Mouse (Mus musculus): ENCODE results near the gene Degs1. TPM values are rescaled to one million over a fixed set of nuclear protein-coding genes. Genes with fewer than 3 reads are reported as not detected.
"Not testable (repeated sequence)": the region's sequence is repeated elsewhere in the genome, so short reads cannot be mapped to it uniquely, and the experiment has no call there.

The Degs1 gene
- 100 to 1,000 TPM in 1 of 3 experiments, 10 to 100 TPM in 2; 80.0 to 164 (median 87.5) TPM for polyA plus RNA-seq (2017; shearing (Covaris generic))

DNA sequence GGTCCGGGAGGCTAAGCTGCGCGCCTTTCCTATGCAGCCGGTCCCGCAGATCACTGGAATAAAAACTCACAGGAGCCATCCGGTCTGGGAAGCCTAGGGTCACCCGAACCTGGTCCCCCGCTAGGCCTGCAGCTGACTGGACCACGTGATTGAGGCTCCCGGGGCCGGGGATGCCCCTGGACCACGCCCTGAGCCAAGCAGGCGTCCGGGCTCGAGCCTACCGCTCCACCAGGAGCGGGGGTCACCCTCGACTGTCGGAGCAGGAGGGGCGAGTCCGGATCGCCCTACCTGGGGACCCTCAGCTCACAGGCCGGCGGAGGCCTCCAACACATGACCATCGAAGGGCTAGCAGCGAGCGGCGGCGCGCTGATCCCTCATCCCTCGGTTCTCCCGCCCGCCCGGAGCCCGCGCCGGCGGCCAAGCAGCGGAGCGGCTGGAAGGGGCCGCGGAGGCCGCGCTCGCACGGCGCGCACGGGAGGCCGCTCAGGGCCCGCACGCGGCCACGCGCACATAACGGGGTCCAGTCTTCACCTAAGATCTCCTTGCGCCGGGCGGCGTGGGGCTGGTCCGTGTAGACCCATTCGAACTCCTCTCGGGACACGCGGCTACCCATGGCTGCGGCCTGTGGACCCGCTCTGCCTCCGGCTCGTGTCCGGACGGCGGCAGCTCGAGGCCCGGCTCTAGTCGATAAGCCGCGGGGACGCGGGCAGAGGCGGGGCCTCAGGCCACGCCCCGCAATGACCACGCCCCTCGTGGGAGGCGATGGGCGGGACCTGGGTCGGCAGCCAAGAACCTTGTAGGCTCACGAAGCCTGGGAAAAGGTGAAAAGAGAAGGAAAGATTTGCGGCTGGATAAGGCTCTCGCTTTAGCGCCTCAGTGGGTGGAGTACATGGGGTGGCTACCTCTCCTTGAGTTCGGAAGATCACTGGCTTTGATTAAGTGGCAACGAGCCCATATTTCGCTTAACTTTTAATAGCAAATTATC, at the start of gene Degs1:
TSS of gene Degs1 (minus strand) at position 714 of the 985 bp plus-strand sequence.
- peak; percentile 86 for ATAC-seq

- no peak for ATAC-seq
These were observed 43.3 kb upstream of the Degs1 start for GRCm38 (mm10) chr1:182325919-182326318.

DNA sequence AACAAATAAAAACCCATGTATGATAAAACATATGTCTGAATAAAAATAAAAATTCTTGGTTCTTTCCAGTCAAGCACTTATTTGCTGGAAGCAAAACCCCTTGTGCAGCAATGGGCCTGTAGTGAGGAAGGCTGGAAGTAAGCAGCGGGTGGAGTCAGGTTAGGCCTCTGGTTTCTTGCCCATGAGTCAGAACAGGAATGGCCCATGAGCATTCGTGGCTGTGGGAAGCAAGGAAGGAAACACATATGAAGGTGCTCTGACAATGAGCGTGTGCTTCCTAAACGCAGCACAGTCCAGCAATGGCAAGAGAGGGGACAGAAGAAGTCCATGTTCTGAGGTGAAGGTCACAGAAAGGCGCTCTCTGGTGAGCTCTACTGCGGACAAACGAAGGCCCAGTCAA, 41.9 kb upstream of the Degs1 start:
- no peak for ATAC-seq

- ATAC-seq: no peak
These were observed 40.5 kb upstream of the Degs1 start for GRCm38 (mm10) chr1:182323139-182323538.

GRCm38 (mm10) chr1:182314201-182314600, 31.6 kb upstream of the Degs1 start:
- ATAC-seq: no peak

GRCm38 (mm10) chr1:182313181-182313580, 30.6 kb upstream of the Degs1 start:
- ATAC-seq: no peak

- ATAC-seq: no peak
These were observed 28.8 kb upstream of the Degs1 start for GRCm38 (mm10) chr1:182311376-182311775.

DNA sequence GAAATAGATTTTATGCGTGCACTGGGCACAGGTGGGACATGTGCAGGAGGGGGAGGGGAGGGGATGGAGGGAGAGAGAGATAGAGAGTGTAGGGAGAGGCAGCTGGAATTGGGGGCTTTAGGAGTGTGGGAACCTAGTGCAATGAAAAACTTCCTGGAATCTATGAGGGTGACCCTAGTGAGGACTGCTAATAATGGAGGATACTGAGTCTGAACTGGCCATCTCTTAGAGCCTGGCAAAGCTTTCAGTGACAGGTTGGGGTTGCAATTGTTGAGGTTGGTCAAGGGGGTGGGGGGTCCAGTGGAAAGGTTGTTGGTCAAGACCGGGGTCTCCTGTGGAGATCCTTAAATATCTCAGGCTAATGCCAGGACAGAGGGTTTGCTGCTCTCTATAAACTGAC, 27.7 kb upstream of the Degs1 start:
- no peak for ATAC-seq

- ATAC-seq: no peak
These were observed 26.8 kb upstream of the Degs1 start for GRCm38 (mm10) chr1:182309403-182309802.

GRCm38 (mm10) chr1:182302916-182303315, 20.3 kb upstream of the Degs1 start:
- ATAC-seq: no peak

DNA sequence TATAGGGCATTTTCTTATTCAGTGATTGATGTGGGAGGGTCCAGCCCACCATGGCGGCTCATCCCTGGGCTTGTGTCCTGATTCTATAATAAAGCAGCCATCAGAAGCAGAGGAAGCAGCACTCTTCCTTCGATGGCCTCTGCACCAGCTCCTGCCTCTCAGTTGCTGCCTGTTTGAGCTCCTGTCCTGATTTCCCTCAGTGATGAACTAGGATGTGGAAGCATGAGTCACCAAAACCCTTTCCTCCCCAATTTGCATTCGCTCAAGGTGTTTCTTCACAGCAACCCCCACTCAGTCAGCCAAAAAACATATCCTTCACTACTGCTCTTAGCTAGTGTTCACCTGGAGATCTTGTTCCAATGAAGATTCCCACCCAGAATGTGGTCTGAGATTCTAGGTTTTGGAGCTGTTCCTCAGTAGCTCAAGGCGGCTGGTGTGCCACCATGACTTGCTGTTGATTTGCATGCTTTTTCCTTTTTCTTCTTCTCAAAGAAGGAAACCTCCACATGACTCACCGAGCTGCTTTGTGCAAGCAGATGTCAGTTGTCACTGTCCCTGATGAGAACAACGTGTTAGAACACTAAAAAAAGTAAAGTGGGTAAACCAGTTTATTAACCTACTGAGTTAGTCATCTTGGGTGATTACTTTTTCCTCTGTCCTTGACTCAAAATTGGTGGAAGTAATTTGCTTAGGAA, 19.7 kb upstream of the Degs1 start:
- ATAC-seq: no peak

GRCm38 (mm10) chr1:182297821-182298220, 15.2 kb upstream of the Degs1 start:
- no peak for ATAC-seq

DNA sequence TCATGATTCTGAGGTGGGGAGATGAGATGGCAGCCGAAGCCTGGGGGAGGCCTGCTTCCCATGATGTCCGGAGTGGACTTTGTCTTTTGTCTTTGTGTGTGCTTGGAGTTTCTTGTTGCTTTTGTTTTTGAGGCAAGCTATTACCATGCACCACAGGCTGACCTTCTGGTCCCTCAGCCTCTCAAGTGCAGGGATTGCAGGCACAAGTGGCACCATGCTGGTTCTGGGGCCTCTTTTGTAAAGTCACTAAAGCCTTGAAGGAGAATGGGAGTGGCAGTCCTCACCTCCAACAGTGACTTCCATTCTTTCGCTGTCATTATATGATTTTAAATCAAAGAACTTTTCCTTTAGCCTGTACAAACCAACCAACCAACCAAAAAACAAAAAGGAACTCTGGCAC, 14.6 kb upstream of the Degs1 start:
- ATAC-seq: no peak

DNA sequence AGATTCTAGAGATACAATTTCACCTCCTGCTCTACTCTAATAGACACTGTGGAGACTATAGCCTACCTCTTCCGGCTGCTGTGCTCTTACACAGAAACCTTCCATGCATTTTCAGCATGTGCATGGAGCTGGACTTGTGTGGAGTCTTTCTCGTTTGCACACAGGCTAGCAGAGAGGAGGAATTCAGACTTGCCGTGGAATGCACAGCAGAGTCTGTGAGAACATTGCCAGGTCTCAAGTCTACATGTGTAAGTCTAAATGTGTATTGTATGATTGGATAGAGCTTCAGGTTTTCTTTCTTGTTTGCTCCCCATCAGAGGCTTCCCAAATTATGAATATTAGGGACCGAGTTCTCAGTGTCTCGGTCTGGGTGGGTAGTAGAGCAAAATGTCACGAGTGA, 14.2 kb upstream of the Degs1 start:
- ATAC-seq: no peak

DNA sequence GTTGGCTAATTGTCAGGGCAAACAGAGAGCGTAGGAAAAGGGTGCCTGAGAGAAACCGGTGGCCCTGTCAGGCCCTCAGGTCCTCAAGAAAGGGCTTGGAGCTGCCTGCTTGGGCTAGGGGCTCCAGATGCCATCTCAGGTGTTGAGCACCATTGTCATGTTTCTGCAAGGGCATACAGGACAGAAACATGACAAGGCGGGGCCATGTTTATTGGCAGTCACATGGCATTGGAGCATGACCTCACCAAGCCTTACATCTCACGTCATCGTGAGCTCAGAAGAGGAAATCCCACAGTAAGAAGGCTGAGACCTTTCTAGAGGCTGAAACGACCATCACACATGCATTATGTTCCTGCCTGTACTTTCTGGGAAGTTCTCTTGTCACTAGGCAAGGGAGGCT, 13.5 kb upstream of the Degs1 start:
- no peak for ATAC-seq

GRCm38 (mm10) chr1:182292291-182292690, 9.7 kb upstream of the Degs1 start:
- no peak for ATAC-seq

GRCm38 (mm10) chr1:182290741-182291140, 8.1 kb upstream of the Degs1 start:
- ATAC-seq: not testable (repeated sequence)

DNA sequence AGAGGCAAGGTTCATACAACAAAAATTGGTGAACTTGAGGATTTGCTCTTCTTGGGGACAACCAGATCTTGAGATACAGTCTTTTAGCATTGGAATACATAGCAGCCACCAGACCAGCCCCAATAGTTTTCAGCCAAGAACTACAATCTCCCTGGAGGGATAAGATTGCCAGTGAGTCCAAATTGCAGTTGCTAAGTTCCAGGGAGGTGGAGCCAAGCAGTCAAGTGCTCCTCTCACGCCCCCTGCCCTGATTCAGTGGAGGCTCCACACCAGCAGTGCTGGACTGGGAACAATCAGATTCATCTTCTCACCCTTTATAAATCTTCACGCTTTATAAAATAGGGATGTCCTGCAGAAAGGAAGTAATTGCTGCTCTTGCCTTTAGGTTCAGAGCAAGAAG, 7.2 kb upstream of the Degs1 start:
- no peak for ATAC-seq

DNA sequence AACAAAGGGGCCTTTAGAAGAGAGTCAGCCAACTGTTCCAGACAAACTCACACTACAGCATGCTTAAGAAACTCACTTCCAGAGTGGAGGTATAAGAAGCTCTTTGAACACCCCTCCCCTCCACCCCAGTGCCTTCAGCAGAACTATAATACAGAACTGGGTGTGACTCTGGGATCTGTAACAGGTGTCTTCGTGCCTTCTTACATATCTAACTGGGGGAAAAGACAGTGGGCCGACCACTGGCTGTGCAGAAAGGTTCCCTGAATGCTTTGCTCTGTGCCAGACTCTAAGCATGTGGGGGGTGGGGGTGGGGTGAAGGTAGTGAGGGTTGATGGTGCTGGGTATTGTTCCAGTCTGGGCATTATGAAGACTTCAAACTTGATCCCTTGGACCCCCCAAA, 6.0 kb upstream of the Degs1 start:
- ATAC-seq: no peak

DNA sequence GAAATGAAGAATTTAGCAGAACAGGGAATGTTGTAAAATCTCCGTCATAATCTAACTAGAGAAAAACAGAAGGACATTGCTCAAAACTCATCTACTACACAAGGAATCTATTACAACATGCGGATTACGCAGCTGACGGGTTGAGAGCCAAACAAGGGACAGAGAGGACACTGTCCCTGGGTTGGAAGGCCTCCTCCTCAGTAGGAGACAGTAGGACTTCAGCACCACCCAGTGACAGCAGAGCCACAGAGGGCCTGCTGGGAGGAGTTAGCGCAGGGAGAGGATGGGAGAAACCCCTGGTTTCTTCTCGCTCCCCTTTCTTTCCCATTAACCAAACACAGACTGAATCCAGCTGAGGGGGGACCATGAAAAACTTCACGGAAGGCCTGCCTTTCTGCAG, 5.2 kb upstream of the Degs1 start:
- no peak for ATAC-seq

- ATAC-seq: no peak
These were observed 2.2 kb upstream of the Degs1 start for GRCm38 (mm10) chr1:182284795-182285194.

DNA sequence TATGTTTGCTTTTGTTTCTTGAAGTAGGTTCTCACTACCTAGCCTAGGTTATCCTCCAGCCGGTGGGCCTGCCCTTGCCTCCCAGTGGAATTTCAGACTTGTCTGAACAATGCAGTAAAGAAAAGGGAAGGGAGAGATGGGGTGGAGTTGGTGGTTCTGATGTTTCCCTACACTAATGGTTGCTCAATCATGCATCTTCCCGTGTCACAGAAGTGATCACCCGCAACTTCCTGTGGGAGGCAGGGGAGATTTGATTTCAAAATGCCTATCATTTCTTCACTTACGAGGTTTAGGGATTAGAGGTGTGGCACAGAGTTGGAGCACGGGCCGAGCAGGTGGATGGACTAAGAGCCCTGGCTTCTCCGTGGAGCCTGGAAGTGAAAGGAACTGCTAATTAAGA, 627 bp upstream of the Degs1 start:
- peak; percentile 22 for ATAC-seq

- ATAC-seq: no peak
These were observed 1.3 kb downstream of the Degs1 start for GRCm38 (mm10) chr1:182281251-182281711.

- ATAC-seq: no peak
These were observed 2.0 kb downstream of the Degs1 start for GRCm38 (mm10) chr1:182280577-182280976.

All from inflammation-experienced regulatory T-cells, adult 6 months (primary cell).